Mouse (Mus musculus) MN1 (cell line): ENCODE measurements around the gene Psenen.

Experiments used
- DNase-seq: peaks from one replicate; pipeline ENCODE4 v3.0.0-alpha.2; 2016; ENCODE audit warnings: low spot score

The Psenen gene

DNA sequence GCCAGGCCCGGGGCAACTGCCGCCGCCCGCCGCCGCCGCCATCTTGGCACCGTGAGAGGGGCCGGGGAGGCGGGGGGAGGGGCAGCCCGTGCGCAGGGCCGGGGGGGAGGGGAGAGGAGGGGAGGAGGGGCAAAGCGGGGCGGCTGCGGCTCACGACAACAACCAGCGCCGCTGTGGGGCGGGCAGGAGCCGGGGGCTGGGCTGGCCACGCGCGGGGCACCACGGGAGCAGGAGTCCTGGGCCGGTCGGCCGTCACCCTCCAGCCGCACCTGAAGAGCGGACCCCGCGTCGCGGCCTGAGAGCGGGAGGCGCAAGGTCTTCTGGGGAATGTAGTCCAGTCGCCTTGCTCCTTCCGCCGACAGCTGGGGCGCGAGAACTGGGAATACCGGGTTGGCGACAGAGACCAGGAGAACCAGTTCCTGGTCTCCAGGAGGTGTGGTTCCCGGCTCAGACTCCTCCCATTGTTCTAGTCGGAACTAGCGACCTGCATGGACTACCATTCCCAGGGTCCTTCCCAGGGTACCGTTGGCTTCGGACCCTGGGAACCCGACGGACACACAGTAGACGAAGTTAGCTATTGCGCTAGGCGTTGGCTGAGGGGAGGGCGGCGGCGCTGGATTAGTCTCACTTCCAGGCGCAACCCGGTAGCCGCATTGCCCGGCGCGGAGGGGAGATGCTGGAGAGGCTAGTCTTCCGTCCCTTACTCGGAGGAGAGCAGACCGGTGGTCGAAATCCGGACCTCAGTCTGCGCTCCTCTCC lies 25.4 kb upstream of the Psenen start, which contains the start of gene Kmt2b:
Gene Kmt2b, minus strand, starts transcription at position 51 of the 759 bp plus-strand sequence.
- peak; percentile 97 for DNase-seq

- peak; percentile 44 for DNase-seq
Measured at GRCm38 (mm10) chr7:30587842-30588667, 24.6 kb upstream of the Psenen start.

GRCm38 (mm10) chr7:30586455-30587020 lies 23.1 kb upstream of the Psenen start:
- no peak for DNase-seq

- DNase-seq = no peak
Measured at GRCm38 (mm10) chr7:30585170-30585569, 21.7 kb upstream of the Psenen start.

DNA sequence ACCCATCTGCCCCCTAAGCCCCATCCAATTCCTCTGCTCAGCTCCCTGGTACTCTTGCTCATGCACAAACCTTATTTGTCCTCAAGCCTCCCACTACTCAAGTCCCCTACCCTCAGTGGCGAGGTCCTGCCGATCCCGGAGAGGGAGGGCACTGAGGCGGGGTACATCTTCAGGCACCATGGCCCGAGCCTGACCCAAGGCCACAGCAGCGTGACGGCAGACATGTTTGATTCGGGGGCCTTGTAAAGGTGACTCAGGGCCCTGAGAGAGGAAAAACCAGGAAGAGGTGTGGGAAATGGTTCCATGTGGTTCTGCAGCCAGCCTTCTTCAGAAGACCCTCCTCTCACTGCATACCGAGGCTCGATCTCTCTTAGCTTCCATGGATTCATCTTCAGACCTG lies 20.9 kb upstream of the Psenen start:
- no peak for DNase-seq

GRCm38 (mm10) chr7:30581547-30581946 lies 18.1 kb upstream of the Psenen start:
- DNase-seq = no peak

GRCm38 (mm10) chr7:30579950-30580349 lies 16.5 kb upstream of the Psenen start:
- DNase-seq = no peak

DNA sequence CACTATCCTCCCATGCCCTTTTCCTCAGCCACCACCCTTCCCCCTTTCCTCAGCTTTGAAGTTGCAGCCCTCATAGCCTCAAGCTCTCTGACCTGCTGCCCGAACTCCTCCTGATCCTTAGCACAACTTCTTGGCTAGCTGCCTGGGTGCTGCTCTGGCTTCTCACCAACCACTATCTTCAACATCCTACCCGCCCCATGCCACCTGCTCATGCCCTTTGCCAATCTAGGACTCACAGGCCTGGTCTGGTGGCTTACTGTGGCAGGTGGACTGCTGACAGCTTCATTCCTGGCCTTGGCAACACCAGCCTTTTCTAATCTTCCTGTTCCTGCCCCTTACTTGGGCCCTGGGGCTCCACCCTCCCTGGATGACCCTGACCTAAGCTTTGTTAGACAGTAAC lies 9.5 kb upstream of the Psenen start:
- DNase-seq = peak; percentile 75

DNA sequence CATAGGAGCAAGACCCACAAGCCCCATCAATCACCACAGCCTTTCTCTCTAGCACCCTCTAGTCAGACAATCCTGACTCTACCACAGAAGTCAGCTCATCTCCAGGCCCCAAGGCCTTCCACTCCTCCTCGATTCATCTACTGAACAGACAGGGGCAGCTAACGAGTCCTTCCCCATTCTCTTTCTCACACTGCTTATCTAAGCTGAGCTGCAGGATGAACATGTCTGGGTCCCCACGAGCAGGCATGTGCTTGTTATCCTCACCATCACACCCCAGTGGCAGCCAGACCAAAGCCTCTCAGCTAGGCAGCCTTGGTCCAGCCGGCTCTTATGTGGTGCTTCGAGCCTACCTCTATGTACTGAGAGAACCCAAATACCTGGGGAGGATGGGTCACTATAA lies 9.0 kb upstream of the Psenen start:
- no peak for DNase-seq

GRCm38 (mm10) chr7:30567555-30567954 lies 4.1 kb upstream of the Psenen start:
- DNase-seq = no peak

DNA sequence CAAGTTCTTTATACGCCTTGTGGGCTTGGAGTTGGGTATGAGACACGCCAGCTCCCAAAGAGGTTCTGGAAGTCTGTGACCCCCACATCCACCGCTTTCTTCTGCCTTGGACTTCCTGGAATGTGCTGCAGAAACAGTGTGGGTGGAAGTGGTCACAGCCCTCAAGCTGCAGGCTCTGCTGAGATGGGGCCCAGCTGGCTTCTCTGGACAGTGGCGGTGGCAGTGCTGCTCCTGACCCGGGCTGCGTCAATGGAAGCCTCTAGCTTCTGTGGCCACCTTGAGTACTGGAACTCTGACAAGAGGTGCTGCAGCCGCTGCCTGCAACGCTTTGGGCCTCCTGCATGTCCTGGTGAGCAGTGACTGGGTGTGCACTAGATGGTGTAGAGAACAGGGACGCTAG lies 2.6 kb upstream of the Psenen start:
- no peak for DNase-seq

GRCm38 (mm10) chr7:30564970-30565571 lies 1.6 kb upstream of the Psenen start, which contains the start of gene Igflr1:
Igflr1 (plus strand) TSS chr7:30565427.
- no peak for DNase-seq

DNA sequence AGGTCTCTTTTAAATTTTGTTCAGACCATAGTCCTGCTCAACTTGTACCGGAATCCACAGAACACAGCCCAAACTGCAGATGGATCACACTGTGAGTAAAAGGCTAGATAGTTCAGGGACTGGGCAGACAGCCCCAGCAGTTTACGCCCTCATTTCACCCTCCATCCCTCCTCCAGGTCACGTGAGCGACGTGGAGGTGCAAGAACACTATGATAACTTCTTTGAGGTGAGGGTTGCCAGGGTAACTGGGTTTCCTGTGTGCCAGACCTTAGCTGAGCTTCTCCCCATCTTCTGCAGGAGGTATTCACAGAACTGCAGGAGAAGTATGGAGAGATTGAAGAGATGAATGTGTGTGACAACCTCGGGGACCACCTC lies 466 bp upstream of the Psenen start:
- no peak for DNase-seq

DNA sequence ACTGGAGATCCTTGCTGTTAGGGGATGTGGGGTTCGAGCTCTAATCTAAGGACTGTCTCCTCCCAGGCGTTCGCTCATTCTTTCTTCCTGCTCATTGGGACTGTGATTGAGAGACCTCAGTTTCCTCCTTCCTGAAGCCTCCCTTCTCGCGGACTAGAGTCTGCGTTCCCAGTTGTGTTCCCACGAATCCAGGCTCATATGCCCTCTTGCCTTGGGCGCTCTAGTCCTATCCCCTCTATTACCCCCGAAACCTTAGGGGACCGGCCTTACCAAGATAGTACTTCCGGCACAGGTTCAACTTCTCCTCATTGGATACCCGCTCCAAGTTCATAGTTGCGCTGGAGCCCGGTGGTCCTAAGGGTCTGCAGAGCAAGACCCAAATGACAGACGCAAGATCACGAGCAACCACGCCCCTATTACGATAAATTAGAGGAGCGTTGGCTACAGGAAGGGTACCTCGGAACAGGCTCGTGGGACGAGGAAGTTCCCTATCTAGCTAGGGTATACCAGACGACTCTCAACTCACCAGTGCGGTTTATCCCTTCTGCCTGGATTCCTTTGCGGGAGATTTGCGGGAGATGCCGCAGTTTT lies 806 bp downstream of the Psenen start:
- peak; percentile 17 for DNase-seq

DNA sequence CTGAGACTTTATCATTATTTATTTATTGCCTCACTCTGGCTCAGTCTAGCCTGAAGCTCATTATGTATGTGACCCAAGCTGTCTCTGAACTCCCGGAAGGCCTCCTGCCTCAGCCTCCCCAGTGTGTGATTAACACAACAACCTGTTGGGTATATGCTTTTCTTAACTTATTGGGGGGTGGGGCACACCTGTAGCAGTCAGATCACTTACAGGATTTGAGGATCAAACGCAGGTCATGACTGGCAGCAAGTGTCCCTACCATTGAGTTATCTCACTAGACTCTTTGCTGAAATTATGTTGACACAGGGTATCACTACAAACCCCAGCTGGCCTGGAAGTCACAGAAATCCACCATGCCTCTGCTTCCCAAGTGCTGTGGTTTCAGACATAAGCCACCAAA lies 3.1 kb downstream of the Psenen start:
- DNase-seq = no peak

GRCm38 (mm10) chr7:30559443-30559954 lies 3.9 kb downstream of the Psenen start, which contains the start of gene Lin37:
Lin37 (minus strand) TSS chr7:30559838.
- DNase-seq = peak; percentile 95

DNA sequence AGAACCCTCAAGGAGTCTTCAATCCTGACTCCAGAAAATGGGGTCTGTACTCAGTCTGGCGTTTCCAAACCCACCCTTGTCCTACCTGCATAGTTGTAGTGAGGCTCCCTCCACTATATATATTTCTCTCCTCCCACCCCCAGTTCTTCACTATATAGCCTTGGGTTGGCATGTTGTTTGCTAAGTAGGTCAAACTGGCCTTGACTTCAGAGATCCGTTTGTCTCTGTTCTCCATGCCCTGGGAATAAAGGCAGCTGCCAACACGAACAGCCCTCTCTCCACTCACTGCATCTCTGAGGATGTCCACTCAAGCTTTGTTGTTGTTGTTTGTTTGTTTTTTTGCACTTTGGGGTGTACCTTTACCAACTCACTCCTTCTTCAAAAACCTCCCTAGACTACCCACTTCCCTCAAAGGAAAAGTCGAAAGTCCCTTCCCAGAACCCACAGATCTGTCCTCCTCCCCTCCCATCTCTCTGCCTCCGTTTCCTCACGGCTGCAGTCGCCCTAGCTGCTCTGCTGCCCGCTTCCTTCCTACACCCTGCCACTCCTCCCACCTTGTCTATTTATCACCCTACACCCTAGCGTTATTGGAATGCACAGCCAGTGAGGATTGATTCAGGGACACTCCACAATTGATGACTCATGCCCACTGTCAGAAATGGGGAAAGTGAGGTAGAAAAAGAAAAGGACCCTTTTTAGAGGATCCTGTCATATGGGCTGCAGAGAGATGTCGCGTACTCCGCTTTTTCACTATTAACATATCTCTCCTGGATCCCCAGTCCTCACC lies 4.6 kb downstream of the Psenen start:
- DNase-seq = peak; percentile 31

- DNase-seq = peak; percentile 37
Measured at GRCm38 (mm10) chr7:30557901-30558514, 5.4 kb downstream of the Psenen start.

DNA sequence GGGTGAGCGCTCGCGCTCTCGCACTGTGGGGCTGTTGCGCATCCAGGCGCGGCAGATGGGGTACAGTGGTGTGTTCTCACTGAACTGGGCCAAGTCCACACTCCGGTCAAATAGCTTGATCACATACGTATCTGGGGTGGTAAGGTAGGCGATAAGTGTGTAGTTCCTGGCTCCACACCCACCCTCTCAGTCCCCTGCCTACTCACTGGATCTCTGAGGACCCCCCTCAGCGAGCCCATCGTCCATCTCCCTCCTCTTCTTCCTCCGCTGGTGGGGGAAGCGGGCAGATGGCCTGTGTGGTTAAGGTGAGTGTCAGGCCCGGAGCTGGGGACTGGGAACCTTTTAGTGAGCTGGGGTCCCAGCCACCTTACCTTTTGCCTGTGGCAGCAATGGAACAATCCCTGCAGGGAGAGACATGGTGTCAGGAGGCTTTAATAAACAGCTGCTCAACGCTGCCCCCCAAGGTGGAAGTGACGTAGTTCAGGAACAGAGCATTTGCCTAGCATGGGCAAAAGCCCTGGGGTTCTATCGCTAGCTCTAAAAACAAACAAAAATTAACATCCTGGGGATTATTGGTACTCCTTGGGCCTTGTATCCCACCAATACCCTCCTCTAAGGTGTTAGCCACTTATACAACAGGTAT lies 6.4 kb downstream of the Psenen start:
- peak; percentile 40 for DNase-seq
